Mouse (Mus musculus) urinary bladder, postnatal 0 days (tissue): ENCODE data around the gene Asb18. TPM values are rescaled to one million over a fixed set of nuclear protein-coding genes. Genes with fewer than 3 reads are reported as not detected.

ENCODE experiments used
- polyA plus RNA-seq: library from polyadenylated mRNA; unstranded; fragments of >200 nt; fragmentation: Nextera tagmentation; extraction: Ambion mirVana; gene quantifications from 2 replicates; pipeline ENCODE4 v1.2.1, GENCODE M21; 2015

Gene Asb18
- not detected in 2 replicates for polyA plus RNA-seq

DNA sequence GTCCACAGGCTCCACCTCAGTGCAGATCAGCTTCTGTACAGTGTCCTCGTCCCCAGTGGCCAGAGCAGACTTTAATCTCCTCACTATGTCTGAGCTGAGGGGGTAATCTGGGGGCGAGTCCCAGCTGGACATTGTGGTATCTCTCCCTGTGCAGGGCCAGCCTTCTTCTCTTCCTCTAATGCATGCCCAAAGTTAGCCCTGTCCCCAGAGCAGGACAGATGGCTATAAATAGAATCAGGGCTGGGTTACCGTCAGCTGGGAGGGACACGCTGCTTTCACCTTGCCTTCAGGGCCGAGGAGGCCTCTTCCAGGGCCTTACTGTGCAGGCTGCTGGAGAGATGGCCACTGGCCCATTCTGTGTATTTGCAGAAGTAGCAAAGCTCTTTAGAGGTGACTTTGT, at the start of gene Asb18:
Gene Asb18, minus strand, starts transcription at position 221 of the 400 bp plus-strand sequence.

GRCm38 (mm10) chr1:89931120-89931519, 83.3 kb downstream of the Asb18 start, which contains the start of gene Gbx2:
Gbx2 (minus strand) TSS chr1:89931179.

Other genes starting within 250 kb of the Asb18 start
- 0.14 TPM in 1 of 2 replicates, not detected in the other for gene Gbx2, start 83.5 kb downstream of the Asb18 start, polyA plus RNA-seq
- not detected in 2 replicates for gene Iqca, start 138.7 kb upstream of the Asb18 start, polyA plus RNA-seq
- 22.2 TPM in 2 replicates for gene Ackr3, start 189.3 kb upstream of the Asb18 start, polyA plus RNA-seq